Mouse (Mus musculus) heart, postnatal 0 days (tissue): ENCODE data around the gene Grid1.

Experiments used
- CTCF ChIP-seq: IDR thresholded peaks from 2 replicates; pipeline ENCODE4 v1.5.1; 2016; ENCODE audit warnings: antibody characterized with exemption, control low read depth, low read depth
- EP300 ChIP-seq: IDR thresholded peaks from 2 replicates; pipeline ENCODE4 v1.6.1; 2016; ENCODE audit warnings: antibody characterized with exemption, low read depth

DNA sequence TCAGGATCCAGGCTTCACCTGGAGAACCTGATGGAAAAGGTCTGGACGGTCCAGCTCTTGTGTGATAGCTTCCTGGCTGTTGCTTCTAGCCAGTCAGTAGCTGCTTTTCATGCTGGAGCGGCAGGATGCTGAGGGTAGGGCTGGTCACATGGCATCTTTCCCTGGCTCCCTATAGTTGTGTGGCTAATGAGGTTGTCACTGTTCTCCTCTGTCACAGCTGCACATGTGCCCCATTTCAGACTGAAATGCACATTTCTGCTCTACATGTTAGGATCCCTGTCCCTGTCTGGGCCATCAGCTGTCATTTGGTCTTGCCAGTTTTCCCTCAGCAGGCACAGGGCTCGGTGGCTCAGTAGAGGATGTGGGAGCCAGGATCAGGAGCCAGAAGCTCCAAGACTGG lies 17.2 kb downstream of the Grid1 start:
- no peak for TF ChIP-seq CTCF
- TF ChIP-seq EP300: no peak
